Mouse (Mus musculus): ENCODE measurements around the gene Pigg.

- TF ChIP-seq CTCF (IDR thresholded peaks at IDR 0.05; ENCODE audit: insufficient read depth, low read length), result no peak
- no peak for TF ChIP-seq POLR2A (IDR thresholded peaks at IDR 0.05; ENCODE audit: borderline replicate concordance, extremely low read depth, low read depth, low read length)
Measured at GRCm38 (mm10) chr5:108266990-108267389, 45.4 kb upstream of the Pigg start.

Data from lung, adult 2 months (tissue).